Mouse (Mus musculus): ENCODE data around the gene Srp54b. TPM values are rescaled to one million over a fixed set of nuclear protein-coding genes. Genes with fewer than 3 reads are reported as not detected.
"Not testable (repeated sequence)": the region's sequence is repeated elsewhere in the genome, so short reads cannot be mapped to it uniquely, and the experiment has no call there.

Srp54b gene
- total RNA-seq (2021), result 10 to 100 TPM; 36.5 to 44.1 TPM
- long read RNA-seq, experiment 1, transcript Srp54b-201 (16 exons, 3,646 nt), result major isoform, 129 of 131 reads
- long read RNA-seq, experiment 1, partial matches to known transcripts, result 1 of 131 reads
- long read RNA-seq, experiment 1, other reads (novel, unspliced or antisense), result 1 of 131 reads
- long read RNA-seq, experiment 2, transcript Srp54b-201 (16 exons, 3,646 nt), result major isoform, 92 of 99 reads
- long read RNA-seq, experiment 2, partial matches to known transcripts, result 0 of 99 reads
- long read RNA-seq, experiment 2, other reads (novel, unspliced or antisense), result 7 of 99 reads

GRCm38 (mm10) chr12:55154559-55155448 is at the start of gene Srp54b:
Gene Srp54b (plus strand): TSS chr12:55155104.
- intact Hi-C loops (cut with DNase I); DNase-seq: not testable (repeated sequence)

- DNase-seq; intact Hi-C loops (cut with DNase I): not testable (repeated sequence)
Measured at GRCm38 (mm10) chr12:55112616-55113015, 42.3 kb upstream of the Srp54b start.

- DNase-seq; intact Hi-C loops (cut with DNase I): not testable (repeated sequence)
Measured at GRCm38 (mm10) chr12:55124242-55124641, 30.7 kb upstream of the Srp54b start, which contains the start of gene Fam177a. Gene Fam177a (plus strand): TSS chr12:55124469.

- intact Hi-C loops (cut with DNase I); DNase-seq: not testable (repeated sequence)
Measured at GRCm38 (mm10) chr12:55124731-55125130, 30.2 kb upstream of the Srp54b start.

- DNase-seq; intact Hi-C loops (cut with DNase I): not testable (repeated sequence)
Measured at GRCm38 (mm10) chr12:55135540-55135939, 19.4 kb upstream of the Srp54b start.

GRCm38 (mm10) chr12:55137859-55138258 is 17.0 kb upstream of the Srp54b start:
- DNase-seq; intact Hi-C loops (cut with DNase I): not testable (repeated sequence)

- intact Hi-C loops (cut with DNase I); DNase-seq: not testable (repeated sequence)
Measured at GRCm38 (mm10) chr12:55155449-55155783, 512 bp downstream of the Srp54b start.

- not testable (repeated sequence) for DNase-seq
Measured at GRCm38 (mm10) chr12:55167034-55167557, 12.2 kb downstream of the Srp54b start.

GRCm38 (mm10) chr12:55187686-55188085 is 32.8 kb downstream of the Srp54b start:
- intact Hi-C loops (cut with DNase I); DNase-seq: not testable (repeated sequence)

More at GRCm38 (mm10) chr12:55167034-55167557, 12.2 kb downstream of the Srp54b start:
- intact Hi-C loops (cut with DNase I), result not testable (repeated sequence)

- intact Hi-C loops (cut with DNase I); DNase-seq: not testable (repeated sequence)
Measured at GRCm38 (mm10) chr12:55189127-55189526, 34.2 kb downstream of the Srp54b start.

GRCm38 (mm10) chr12:55199306-55199705 is 44.4 kb downstream of the Srp54b start, which contains the start of gene 1700047I17Rik2:
Gene 1700047I17Rik2 (plus strand): TSS chr12:55199592.
- DNase-seq; intact Hi-C loops (cut with DNase I): not testable (repeated sequence)

- DNase-seq; intact Hi-C loops (cut with DNase I): not testable (repeated sequence)
Measured at GRCm38 (mm10) chr12:55199799-55200198, 44.9 kb downstream of the Srp54b start.

- DNase-seq; intact Hi-C loops (cut with DNase I): not testable (repeated sequence)
Measured at GRCm38 (mm10) chr12:55212944-55213343, 58.0 kb downstream of the Srp54b start.

GRCm38 (mm10) chr12:55229626-55230519 is 75.0 kb downstream of the Srp54b start, which contains the start of gene Srp54c:
Gene Srp54c (plus strand): TSS chr12:55230168.
- DNase-seq; intact Hi-C loops (cut with DNase I): not testable (repeated sequence)

- intact Hi-C loops (cut with DNase I), result not testable (repeated sequence)
- peak in 1 of 2 experiments; percentile 2 for DNase-seq
Measured at GRCm38 (mm10) chr12:55230520-55230861, 75.6 kb downstream of the Srp54b start.

Other genes with a start within 250 kb of the Srp54b start
- gene Gm20403, start 168.6 kb upstream of the Srp54b start, total RNA-seq (2021), result not detected
- gene Baz1a, start 140.8 kb upstream of the Srp54b start, total RNA-seq (2021), result 10 to 100 TPM in 1 of 2 experiments, 1 to 10 TPM in 1; 9.9 to 10.4 TPM
- 1 to 10 TPM; 8.3 to 8.7 TPM for gene 2700097O09Rik, start 75.0 kb upstream of the Srp54b start, total RNA-seq (2021)
- gene Srp54a, start 74.8 kb upstream of the Srp54b start, total RNA-seq (2021), result 10 to 100 TPM; 85.5 to 90.1 TPM
- 10 to 100 TPM; 11.9 to 13.1 TPM for gene Fam177a, start 30.6 kb upstream of the Srp54b start, total RNA-seq (2021)
- 1 to 10 TPM in 1 of 2 experiments, not detected in 1; 2.3 TPM for gene 1700047I17Rik2, start 44.5 kb downstream of the Srp54b start, total RNA-seq (2021)
- 10 to 100 TPM; 25.5 to 26.9 TPM for gene Srp54c, start 75.1 kb downstream of the Srp54b start, total RNA-seq (2021)
- gene 1110008L16Rik, start 144.5 kb downstream of the Srp54b start, total RNA-seq (2021), result 1 to 10 TPM; 8.2 to 9.2 TPM
- 1 to 10 TPM; 8.3 to 8.9 TPM for gene Ppp2r3c, start 147.9 kb downstream of the Srp54b start, total RNA-seq (2021)
- gene Psma6, start 229.1 kb downstream of the Srp54b start, total RNA-seq (2021), result 100 to 1,000 TPM; 160 to 168 TPM